In genomic region chr12:35503586-35503985, GRCm38 (mm10) we compare ENCODE assay signal across 13 mouse cellular contexts. TPM values are rescaled to one million over a fixed set of nuclear protein-coding genes. Genes with fewer than 3 reads are reported as not detected.
DNase-seq lines count a peak whose midpoint lies in the region; ATAC-seq and TF ChIP-seq lines count a peak whose summit lies in the region.
"Had no signal": no experiment of that assay in that cellular context is flagged by ENCODE, and none has a peak within 500 bp of the region (broad histone marks: within the 10 kb centered on the region; RNA-seq: fewer than 3 reads in every experiment).

No protein-coding gene starts in this region.

- H3K4me1 ChIP-seq in heart, adult 2 months (ENCODE audit: control insufficient read depth, insufficient read depth, low read length) = no peaks in the 10 kb centered on the region
- no peaks in the 10 kb centered on the region for H3K4me1 ChIP-seq in heart, embryonic 11.5 days (ENCODE audit: control insufficient read depth, insufficient read depth, low read length)
- no peaks in the 10 kb centered on the region for H3K4me1 ChIP-seq in liver, embryonic 14.5 days (replicated peaks; ENCODE audit: control insufficient read depth in 2 of 2, insufficient read depth in 2 of 2, low read length in 1 of 2)
- no peaks in the 10 kb centered on the region for H3K4me1 ChIP-seq in liver, embryonic 12.5 days
- H3K4me1 ChIP-seq: stomach, embryonic 15.5 days had no signal

- H3K9me3 ChIP-seq in heart, embryonic 11.5 days (replicated peaks; ENCODE audit: control insufficient read depth, low read length) = no peaks in the 10 kb centered on the region
- H3K9me3 ChIP-seq in liver, embryonic 14.5 days (ENCODE audit: control insufficient read depth, low read length) = no peaks in the 10 kb centered on the region
- no peaks in the 10 kb centered on the region for H3K9me3 ChIP-seq in liver, embryonic 12.5 days (replicated peaks)
- H3K9me3 ChIP-seq: stomach, embryonic 15.5 days had no signal

- H3K4me3 ChIP-seq in heart, adult 2 months = no peak overlapping the region
- no peak overlapping the region for H3K4me3 ChIP-seq in heart, embryonic 11.5 days (ENCODE audit: low read depth, low read length)
- H3K4me3 ChIP-seq in liver, embryonic 14.5 days (ENCODE audit: insufficient read depth in 1 of 2, low read depth in 2 of 2, low read length in 2 of 2) = no peak overlapping the region
- H3K4me3 ChIP-seq in liver, embryonic 12.5 days = no peak overlapping the region
- H3K4me3 ChIP-seq: stomach, embryonic 15.5 days had no signal

- intact Hi-C loops in heart, adult 2 months (cut with DNase I) = no loop called here
- intact Hi-C loops in left cerebral cortex, postnatal 10 days (cut with DNase I) = no loop called here

- TF ChIP-seq POLR2A in heart, adult 2 months (IDR thresholded peaks at IDR 0.05; ENCODE audit: insufficient read depth, low read depth, low read length) = no peak

- H3K9ac ChIP-seq in heart, adult 2 months (ENCODE audit: low read depth, low read length) = no peak overlapping the region
- H3K9ac ChIP-seq in heart, embryonic 11.5 days (ENCODE audit: low read depth, low read length) = no peak overlapping the region
- no peak overlapping the region for H3K9ac ChIP-seq in liver, embryonic 14.5 days (replicated peaks)
- H3K9ac ChIP-seq in liver, embryonic 12.5 days = no peak overlapping the region
- H3K9ac ChIP-seq: stomach, embryonic 15.5 days had no signal

- no peak overlapping the region for H3K4me2 ChIP-seq in heart, embryonic 11.5 days
- no peak overlapping the region for H3K4me2 ChIP-seq in liver, embryonic 14.5 days (ENCODE audit: low read depth)
- no peak overlapping the region for H3K4me2 ChIP-seq in liver, embryonic 12.5 days
- H3K4me2 ChIP-seq: stomach, embryonic 15.5 days had no signal

- H3K27ac ChIP-seq in heart, adult 2 months = no peak overlapping the region
- H3K27ac ChIP-seq in heart, embryonic 11.5 days (ENCODE audit: low read depth, low read length) = no peak overlapping the region
- no peak overlapping the region for H3K27ac ChIP-seq in liver, embryonic 14.5 days
- no peak overlapping the region for H3K27ac ChIP-seq in liver, embryonic 12.5 days
- H3K27ac ChIP-seq: macrophage; stomach, embryonic 15.5 days had no signal

- peak; percentile 54 for TF ChIP-seq CTCF in heart, adult 2 months (IDR thresholded peaks at IDR 0.05)
- peak; percentile 63 for TF ChIP-seq CTCF in liver, embryonic 14.5 days (IDR thresholded peaks at IDR 0.05; ENCODE audit: low read depth)
- TF ChIP-seq CTCF in Patski (IDR thresholded peaks at IDR 0.05) = peak; percentile 62

- POLR2A ChIA-PET in Patski (lab: Charles Lee) = no interaction called here

- WGBS in heart, adult 2 months = 86% methylated on average over 7 of the region's 7 CpGs
- WGBS in heart, embryonic 11.5 days (ENCODE audit: insufficient replicate concordance) = 83% methylated on average over 7 of the region's 7 CpGs
- 72% methylated on average over 7 of the region's 7 CpGs for WGBS in liver, embryonic 14.5 days (ENCODE audit: insufficient replicate concordance)
- WGBS in liver, embryonic 12.5 days (ENCODE audit: insufficient replicate concordance) = 76% methylated on average over 7 of the region's 7 CpGs

- no peaks in the 10 kb centered on the region for H3K79me2 ChIP-seq in heart, adult 2 months (replicated peaks; ENCODE audit: control insufficient read depth, insufficient read depth, low read length)

- CTCF ChIA-PET in Patski (lab: Charles Lee) = interaction anchor here (1.6 kb wide), 1 partner anchor 13 kb away, joined by 4 read pairs; no protein-coding TSS in a partner anchor

- in situ Hi-C loops in Patski (cut with MboI; ENCODE audit: low pct_unique_long_range_greater_than_20kb) = no loop called here

- H3K36me3 ChIP-seq in heart, adult 2 months (ENCODE audit: control insufficient read depth, insufficient read depth, low read length) = no peaks in the 10 kb centered on the region; the same call in 1 of the 2 replicates
- no peaks in the 10 kb centered on the region for H3K36me3 ChIP-seq in heart, embryonic 11.5 days (ENCODE audit: control insufficient read depth, insufficient read depth, low read length)
- no peaks in the 10 kb centered on the region for H3K36me3 ChIP-seq in liver, embryonic 14.5 days (replicated peaks; ENCODE audit: control insufficient read depth, insufficient read depth, low read depth)
- H3K36me3 ChIP-seq in liver, embryonic 12.5 days = peaks cover 17% of the 10 kb centered on the region

- no peaks in the 10 kb centered on the region for H3K27me3 ChIP-seq in heart, adult 2 months (ENCODE audit: control insufficient read depth, insufficient read depth, low read length)
- H3K27me3 ChIP-seq in heart, embryonic 11.5 days (ENCODE audit: control insufficient read depth, insufficient read depth, low read length) = no peaks in the 10 kb centered on the region
- no peaks in the 10 kb centered on the region for H3K27me3 ChIP-seq in liver, embryonic 14.5 days (ENCODE audit: control insufficient read depth, insufficient read depth, low read length)
- H3K27me3 ChIP-seq in liver, embryonic 12.5 days (replicated peaks) = no peaks in the 10 kb centered on the region
- H3K27me3 ChIP-seq in Patski = no peaks in the 10 kb centered on the region
- H3K27me3 ChIP-seq: stomach, embryonic 15.5 days had no signal

- TF ChIP-seq EP300 in heart, adult 2 months (IDR thresholded peaks at IDR 0.05; ENCODE audit: insufficient read depth, low read depth, low read length) = no peak
- TF ChIP-seq EP300 in liver, embryonic 14.5 days (IDR thresholded peaks at IDR 0.05; ENCODE audit: low read depth) = no peak

- no peak for ATAC-seq in heart, embryonic 11.5 days (replicated peaks; ENCODE audit: insufficient number of reproducible peaks, low FRiP score, low TSS enrichment)
- ATAC-seq in liver, embryonic 14.5 days (ENCODE audit: insufficient read depth) = no peak
- ATAC-seq in liver, embryonic 12.5 days = no peak
- no peak for ATAC-seq in Patski
- ATAC-seq in megakaryocyte-erythroid progenitor cell, adult 5-6 weeks (replicated peaks; ENCODE audit: low FRiP score, low TSS enrichment, poor library complexity, severe bottlenecking) = no peak

- no peak for DNase-seq in heart, adult 2 months
- no peak for DNase-seq in liver, embryonic 14.5 days (ENCODE audit: low read depth in 3 of 3, low spot score in 3 of 3)
- no peak for DNase-seq in Patski (ENCODE audit: low read depth, low spot score)
- DNase-seq in lung, postnatal 36 days = peak; percentile 46
- no peak for DNase-seq in left cerebral cortex, postnatal 10 days (ENCODE audit: extremely low spot score in 1 of 2, low spot score in 2 of 2)
- DNase-seq: adrenal gland, adult 2 months; cerebellum, adult 2 months; kidney, postnatal 25 days had no signal

RNA-seq across cellular contexts. Expression of gene Ahr, which starts 31.3 kb away (rescaled TPM):
- 1 to 10 TPM; 2.8 to 5.6 TPM for total RNA-seq in heart, adult 2 months (2021)
- 2.6 and 4.3 TPM in 2 replicates for polyA plus RNA-seq in heart, adult 2 months (2012; rRNA removed)
- polyA plus RNA-seq in heart, embryonic 11.5 days (2014; fragmentation: Nextera tagmentation; extraction: Ambion mirVana) = 1.8 and 2.2 TPM in 2 replicates
- polyA plus RNA-seq in liver, embryonic 14.5 days (2012; rRNA removed) = 1.3 and 1.5 TPM in 2 replicates
- 2.3 and 2.4 TPM in 2 replicates for polyA plus RNA-seq in liver, embryonic 14.5 days (2014; fragmentation: Nextera tagmentation; extraction: Ambion mirVana)
- polyA plus RNA-seq in liver, embryonic 12.5 days (2016; fragmentation: Nextera tagmentation; extraction: Ambion mirVana) = 3.1 and 3.6 TPM in 2 replicates
- polyA plus RNA-seq in Patski (2021) = 9.7 TPM
- total RNA-seq in megakaryocyte-erythroid progenitor cell, adult 5-6 weeks (2014; fragmentation: Nextera tagmentation) = 0.44 and 5.2 TPM in 2 replicates
- total RNA-seq in megakaryocyte-erythroid progenitor cell, adult 5-6 weeks (2017) = 0.80 and 1.4 TPM in 2 replicates
- total RNA-seq in left cerebral cortex, postnatal 10 days (2021) = 10 to 100 TPM; 10.3 to 14.0 TPM
